Mouse (Mus musculus): Measurements from ENCODE around the gene Cd68.
A peak's percentile ranks its signal among the peaks of the same experiment; 100 is the strongest.
"Not testable (repeated sequence)": the region's sequence is repeated elsewhere in the genome, so short reads cannot be mapped to it uniquely, and the experiment has no call there.

The Cd68 gene

DNA sequence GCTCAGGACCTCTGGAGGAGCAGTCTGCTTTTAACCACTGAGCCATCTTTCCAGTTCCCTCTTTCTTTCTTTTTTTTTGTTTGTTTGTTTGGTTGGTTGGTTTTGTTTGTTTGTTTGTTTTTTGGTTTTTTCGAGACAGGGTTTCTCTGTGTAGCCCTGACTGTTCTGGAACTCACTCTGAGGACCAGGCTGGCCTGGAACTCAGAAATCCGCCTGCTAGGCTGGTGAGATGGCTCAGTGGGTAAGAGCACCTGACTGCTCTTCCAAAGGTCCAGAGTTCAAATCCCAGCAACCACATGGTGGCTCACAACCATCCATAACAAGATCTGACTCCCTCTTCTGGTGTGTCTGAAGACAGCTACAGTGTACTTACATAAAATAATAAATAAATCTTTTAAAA is 41.6 kb downstream of the Cd68 start:
- not testable (repeated sequence) for DNase-seq (ENCODE audit: inconsistent ontology term)

DNA sequence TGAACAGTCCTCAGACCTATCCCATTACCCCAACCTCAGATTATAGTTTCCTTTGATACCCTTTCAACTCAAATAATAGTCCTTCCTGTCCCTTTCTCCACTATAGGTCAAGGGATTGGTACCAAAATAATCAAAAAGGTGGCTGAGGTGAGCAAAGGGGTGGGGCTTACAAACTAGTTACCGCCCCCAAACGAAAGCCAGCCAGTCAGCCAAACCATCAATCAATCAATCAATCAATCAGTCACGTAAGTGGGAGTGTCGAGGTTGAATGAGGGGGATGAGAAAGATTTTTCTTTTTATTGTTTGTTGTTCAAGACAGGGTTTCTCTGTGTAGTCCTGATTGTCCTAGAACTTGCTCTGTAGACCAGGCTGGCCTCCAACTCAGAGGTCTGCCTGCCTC is 42.9 kb downstream of the Cd68 start:
- DNase-seq (ENCODE audit: inconsistent ontology term): no peak

DNA sequence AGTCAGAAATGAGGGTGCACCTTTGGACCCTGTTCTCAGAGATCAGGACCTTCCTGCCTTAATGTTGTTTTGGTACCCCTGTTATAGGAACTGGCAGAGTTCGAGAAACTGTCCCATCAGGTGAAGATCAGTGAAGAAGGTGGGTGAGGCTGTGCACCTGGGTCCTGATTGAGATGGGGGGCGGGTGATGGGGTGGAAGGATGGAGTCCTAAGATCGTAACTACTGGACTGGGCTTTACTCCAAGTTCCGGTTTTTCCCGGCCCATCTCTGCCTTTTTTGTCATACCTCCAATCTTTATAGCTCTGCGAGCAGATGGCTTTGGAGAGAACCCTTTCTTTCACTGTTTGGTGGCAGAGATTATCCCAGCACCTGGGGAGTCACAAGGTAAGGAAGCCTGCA is 43.5 kb downstream of the Cd68 start:
- DNase-seq (ENCODE audit: inconsistent ontology term): no peak

DNA sequence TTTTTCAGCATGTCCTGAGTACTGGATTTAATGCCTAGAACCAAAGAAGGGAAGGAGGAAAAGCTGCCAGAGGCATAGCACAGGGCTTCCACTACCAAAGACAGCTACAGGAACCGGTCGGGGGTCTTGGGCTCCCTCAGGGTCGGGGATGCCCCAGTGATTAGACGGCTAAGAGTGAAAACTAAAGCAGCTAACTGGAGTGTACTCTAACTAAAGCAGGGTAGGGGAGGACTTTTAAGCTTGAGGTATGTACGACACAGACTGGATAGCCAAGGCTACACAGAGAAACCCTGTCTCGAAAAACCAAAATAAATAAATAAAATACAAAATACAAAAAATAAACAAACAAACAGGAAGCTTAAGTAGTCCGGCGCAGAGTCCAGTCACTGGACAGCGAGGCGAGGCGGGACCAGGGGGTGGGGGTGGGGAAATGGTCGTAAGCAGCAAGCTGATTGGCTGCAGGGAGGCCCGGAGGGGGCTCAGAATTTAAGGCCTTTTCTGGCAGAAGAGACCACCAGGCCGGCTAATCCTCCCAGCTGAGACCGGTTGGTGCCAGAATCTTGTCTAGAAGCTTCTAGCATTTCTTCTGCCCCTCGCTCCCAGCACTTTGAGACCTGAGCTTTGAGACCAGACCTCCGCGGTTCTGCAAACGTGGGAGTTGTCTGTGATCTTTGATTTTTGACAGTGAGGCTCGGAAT is 44.2 kb downstream of the Cd68 start, which contains the start of gene Sat2:
TSS of gene Sat2 (plus strand) at position 454 of the 698 bp plus-strand sequence.
- DNase-seq (ENCODE audit: inconsistent ontology term): peak; percentile 87

DNA sequence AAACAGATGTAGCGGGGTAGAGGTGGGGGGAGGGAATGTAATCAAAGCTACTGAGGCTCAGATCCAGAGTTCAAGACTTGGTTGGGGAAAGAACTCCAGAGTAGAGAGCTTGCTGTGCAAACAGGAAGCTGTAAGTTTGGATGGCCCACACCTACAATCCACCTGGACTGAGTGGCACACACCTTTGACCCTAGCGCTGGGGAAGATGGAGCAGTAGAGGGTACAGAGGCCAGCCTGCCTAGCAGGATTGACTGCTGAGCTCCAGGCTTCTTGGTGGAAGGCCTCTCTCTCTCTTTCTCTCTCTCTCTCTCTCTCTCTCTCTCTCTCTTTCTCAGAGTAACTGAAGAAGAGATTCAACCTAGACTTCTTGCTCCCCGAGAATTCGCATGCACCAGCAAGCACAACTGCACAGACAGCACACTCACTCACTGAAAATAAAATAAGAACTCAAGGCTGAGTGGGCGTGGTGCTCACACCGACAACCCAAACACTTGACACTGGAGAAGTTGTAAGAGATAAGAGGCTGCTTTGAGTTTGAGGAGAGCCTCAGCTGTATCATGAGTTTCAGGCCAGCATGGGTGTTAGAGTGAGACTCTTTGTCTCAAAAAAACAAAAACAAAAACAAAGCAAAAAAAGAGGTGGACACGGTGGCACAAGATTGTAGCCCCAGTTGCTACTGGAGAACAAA is 45.4 kb downstream of the Cd68 start:
- DNase-seq (ENCODE audit: inconsistent ontology term): no peak

DNA sequence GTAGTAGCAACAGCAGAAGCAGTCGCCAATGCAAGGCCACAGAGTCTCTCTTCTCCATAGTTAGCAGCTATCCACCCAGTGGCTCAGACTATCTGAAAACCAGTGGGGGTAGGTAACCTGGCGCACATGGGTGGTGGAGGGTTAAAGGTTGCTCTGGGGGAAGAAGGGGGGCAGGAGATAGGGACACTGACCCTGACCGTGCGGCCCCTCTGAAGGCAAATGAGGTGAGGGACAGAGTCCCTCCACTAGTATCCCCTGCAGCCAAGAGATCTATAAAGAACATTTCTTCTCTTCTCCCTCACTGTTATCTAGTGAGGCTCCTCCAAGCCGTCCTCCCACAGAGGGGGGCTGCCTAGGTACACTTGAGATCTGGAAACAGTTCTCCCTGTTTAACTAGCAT is 48.1 kb downstream of the Cd68 start, which contains the start of gene Shbg:
TSS of gene Shbg (minus strand) at position 101 of the 400 bp plus-strand sequence.
- no peak for DNase-seq (ENCODE audit: inconsistent ontology term)

DNA sequence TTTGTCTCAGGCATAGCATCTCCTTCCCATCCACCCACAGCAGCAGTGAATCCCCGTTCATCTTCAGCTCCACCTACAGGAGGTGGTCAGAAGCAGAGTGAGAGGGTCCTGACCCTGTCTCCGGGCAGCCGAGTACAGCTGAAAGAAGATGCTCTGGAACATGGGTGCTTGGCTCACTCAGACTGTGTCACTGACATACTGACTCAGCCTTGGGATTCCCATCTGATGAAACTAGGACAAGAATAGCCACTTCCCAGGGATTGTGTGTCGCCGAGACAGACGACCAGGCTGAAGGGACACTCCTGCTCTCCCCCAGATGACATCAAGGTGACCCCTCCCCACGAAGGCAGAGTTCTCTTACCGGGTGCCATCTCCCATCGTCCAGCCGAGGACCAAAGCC is 49.2 kb downstream of the Cd68 start:
- DNase-seq (ENCODE audit: inconsistent ontology term): no peak

DNA sequence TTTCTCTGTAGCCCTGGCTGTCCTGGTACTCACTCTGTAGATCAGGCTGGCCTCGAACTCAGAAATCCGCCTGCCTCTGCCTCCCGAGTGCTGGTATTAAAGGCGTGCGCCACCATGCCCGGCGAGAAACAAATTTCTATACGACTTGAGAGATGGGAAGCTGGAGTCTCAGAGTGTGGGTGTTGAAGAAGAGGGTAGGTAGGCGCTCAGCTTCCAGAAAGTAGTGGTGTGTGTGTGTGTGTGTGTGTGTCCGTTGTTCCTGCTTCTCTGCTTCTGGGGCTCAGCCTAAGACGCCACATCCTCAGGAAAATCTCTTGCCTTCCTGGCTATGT is 51.7 kb downstream of the Cd68 start:
- not testable (repeated sequence) for DNase-seq (ENCODE audit: inconsistent ontology term)
